Mouse (Mus musculus) heart, embryonic 16.5 days (tissue): ENCODE data around the gene Hamp2. TPM values are rescaled to one million over a fixed set of nuclear protein-coding genes. Genes with fewer than 3 reads are reported as not detected.

Experiments
- polyA plus RNA-seq: library from polyadenylated mRNA; unstranded; fragments of >200 nt; fragmentation: Nextera tagmentation; extraction: Ambion mirVana; gene quantifications from 2 replicates; pipeline ENCODE4 v1.2.1, GENCODE M21; 2015

Hamp2 gene
- polyA plus RNA-seq, 1 experiment from 2014 or later, result not detected

Other genes starting within 250 kb of the Hamp2 start
- 1.0 and 1.8 TPM in 2 replicates for gene 2200002J24Rik, start 225.8 kb downstream of the Hamp2 start, polyA plus RNA-seq
- 0.37 and 0.39 TPM in 2 replicates for gene Atp4a, start 212.5 kb downstream of the Hamp2 start, polyA plus RNA-seq
- gene Tmem147, start 195.1 kb downstream of the Hamp2 start, polyA plus RNA-seq, result 197 and 203 TPM in 2 replicates
- 0.21 and 0.47 TPM in 2 replicates for gene Gapdhs, start 181.0 kb downstream of the Hamp2 start, polyA plus RNA-seq
- 1.6 and 1.8 TPM in 2 replicates for gene Sbsn, start 173.2 kb downstream of the Hamp2 start, polyA plus RNA-seq
- 5.2 and 5.9 TPM in 2 replicates for gene Dmkn, start 160.9 kb downstream of the Hamp2 start, polyA plus RNA-seq
- gene Krtdap, start 136.8 kb downstream of the Hamp2 start, polyA plus RNA-seq, result 2.0 and 2.7 TPM in 2 replicates
- 0.26 and 0.45 TPM in 2 replicates for gene Ffar2, start 100.9 kb downstream of the Hamp2 start, polyA plus RNA-seq
- gene Ffar3, start 68.5 kb downstream of the Hamp2 start, polyA plus RNA-seq, result 0.10 TPM in 1 of 2 replicates, not detected in the other
- 0.04 TPM in 1 of 2 replicates, not detected in the other for gene Ffar1, start 63.1 kb downstream of the Hamp2 start, polyA plus RNA-seq
- 0.14 and 0.24 TPM in 2 replicates for gene Cd22, start 44.3 kb downstream of the Hamp2 start, polyA plus RNA-seq
- gene Mag, start 9.8 kb downstream of the Hamp2 start, polyA plus RNA-seq, result 0.24 TPM in 1 of 2 replicates, not detected in the other
- not detected in 2 replicates for gene Hamp, start 19.4 kb upstream of the Hamp2 start, polyA plus RNA-seq
- 15.5 and 16.6 TPM in 2 replicates for gene Usf2, start 32.1 kb upstream of the Hamp2 start, polyA plus RNA-seq
- 10.8 and 14.5 TPM in 2 replicates for gene Lsr, start 48.8 kb upstream of the Hamp2 start, polyA plus RNA-seq
- 0.70 and 0.90 TPM in 2 replicates for gene Fam187b, start 49.1 kb upstream of the Hamp2 start, polyA plus RNA-seq
- gene Fxyd5, start 117.8 kb upstream of the Hamp2 start, polyA plus RNA-seq, result 44.7 and 46.7 TPM in 2 replicates
- 1.1 TPM in 2 replicates for gene Fxyd7, start 126.8 kb upstream of the Hamp2 start, polyA plus RNA-seq
- 1,006 and 1,110 TPM in 2 replicates for gene Fxyd1, start 132.5 kb upstream of the Hamp2 start, polyA plus RNA-seq
- 0.09 and 0.11 TPM in 2 replicates for gene Lgi4, start 134.7 kb upstream of the Hamp2 start, polyA plus RNA-seq
- gene Fxyd3, start 152.0 kb upstream of the Hamp2 start, polyA plus RNA-seq, result 8.0 and 10.1 TPM in 2 replicates
- 2.6 and 3.1 TPM in 2 replicates for gene Hpn, start 190.6 kb upstream of the Hamp2 start, polyA plus RNA-seq
- 2.8 and 3.5 TPM in 2 replicates for gene Scn1b, start 202.3 kb upstream of the Hamp2 start, polyA plus RNA-seq
- 53.1 and 58.0 TPM in 2 replicates for gene Gramd1a, start 231.2 kb upstream of the Hamp2 start, polyA plus RNA-seq